Mouse (Mus musculus): ENCODE measurements around the gene Plekha7.
A peak's percentile ranks its signal among the peaks of the same experiment; 100 is the strongest.

Gene Plekha7

GRCm38 (mm10) chr7:116247377-116247729, 60.8 kb downstream of the Plekha7 start:
- DNase-seq: peak; percentile 61 to 68

DNA sequence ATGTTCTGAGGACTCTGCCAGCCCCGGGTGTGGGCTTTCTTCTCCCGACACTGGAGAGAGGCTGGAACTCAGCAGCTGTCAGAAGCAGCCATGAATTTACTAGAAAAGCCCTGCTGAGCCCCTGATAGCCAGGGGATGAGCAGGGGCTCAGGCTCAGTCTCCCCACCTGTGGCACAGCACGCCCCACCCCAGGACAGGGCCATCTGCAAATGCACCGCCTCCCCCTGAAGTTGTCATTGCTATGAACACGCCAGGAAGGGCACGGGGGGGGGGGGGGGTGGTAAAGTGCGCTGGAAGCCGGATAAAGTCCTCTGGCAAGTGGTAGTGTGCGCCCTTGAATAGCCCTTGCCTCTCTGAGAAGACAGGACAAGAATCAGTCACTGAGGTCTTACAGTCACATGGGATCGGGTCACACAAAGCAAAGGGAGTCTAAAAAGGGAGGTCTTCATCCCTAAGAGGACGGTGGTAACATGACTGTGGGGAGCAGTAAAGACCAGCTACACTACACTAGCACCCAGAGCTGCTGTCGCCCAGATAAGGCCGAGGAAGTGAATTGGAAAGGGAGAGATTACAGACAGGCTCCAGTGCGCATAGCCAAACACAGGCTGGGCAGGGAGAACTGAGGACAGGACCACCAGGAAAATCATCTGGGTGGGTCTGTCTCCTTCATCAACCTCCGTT, 61.3 kb downstream of the Plekha7 start:
- DNase-seq: no peak

DNA sequence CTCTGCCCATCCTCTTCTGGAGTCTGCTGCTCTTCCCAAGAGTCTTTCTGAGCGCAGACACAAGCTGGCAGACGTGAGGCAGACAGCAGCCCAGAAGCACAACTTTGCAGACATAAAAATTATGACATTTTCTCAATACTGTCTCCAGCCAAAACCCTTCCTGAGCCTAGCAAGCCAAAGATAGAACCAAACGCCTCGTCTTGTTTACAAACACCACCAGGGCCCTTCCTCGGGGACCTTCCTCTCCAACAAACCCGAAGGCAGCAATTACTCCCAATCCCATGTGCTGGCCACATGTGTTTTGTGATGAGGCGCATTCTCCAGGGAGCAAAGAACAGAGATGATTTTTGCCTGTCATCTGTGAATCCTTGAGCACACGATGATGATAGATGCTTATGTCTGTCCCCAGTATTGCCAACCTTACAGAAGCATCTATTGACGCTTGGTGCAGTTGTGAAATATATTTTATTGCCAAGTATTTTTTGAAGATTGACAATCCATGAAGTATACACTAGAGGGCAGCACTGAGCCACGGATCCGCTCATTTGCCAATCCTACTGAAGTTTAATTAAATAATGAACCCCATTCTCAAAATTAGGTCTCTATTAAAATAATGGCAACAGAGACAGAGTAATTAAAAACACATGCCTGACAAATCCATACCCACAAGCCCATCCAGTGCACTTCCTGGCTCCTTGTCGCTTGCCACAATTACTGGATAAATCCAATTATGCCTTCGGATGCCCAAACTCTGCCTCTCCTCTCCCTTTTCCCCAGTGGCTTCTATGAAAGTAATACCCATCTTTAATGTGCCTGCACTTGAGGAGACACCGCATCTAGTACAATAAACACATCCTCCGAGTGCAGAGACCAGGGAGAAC, 62.1 kb downstream of the Plekha7 start:
- DNase-seq: peak in 1 of 2 experiments; percentile 31

DNA sequence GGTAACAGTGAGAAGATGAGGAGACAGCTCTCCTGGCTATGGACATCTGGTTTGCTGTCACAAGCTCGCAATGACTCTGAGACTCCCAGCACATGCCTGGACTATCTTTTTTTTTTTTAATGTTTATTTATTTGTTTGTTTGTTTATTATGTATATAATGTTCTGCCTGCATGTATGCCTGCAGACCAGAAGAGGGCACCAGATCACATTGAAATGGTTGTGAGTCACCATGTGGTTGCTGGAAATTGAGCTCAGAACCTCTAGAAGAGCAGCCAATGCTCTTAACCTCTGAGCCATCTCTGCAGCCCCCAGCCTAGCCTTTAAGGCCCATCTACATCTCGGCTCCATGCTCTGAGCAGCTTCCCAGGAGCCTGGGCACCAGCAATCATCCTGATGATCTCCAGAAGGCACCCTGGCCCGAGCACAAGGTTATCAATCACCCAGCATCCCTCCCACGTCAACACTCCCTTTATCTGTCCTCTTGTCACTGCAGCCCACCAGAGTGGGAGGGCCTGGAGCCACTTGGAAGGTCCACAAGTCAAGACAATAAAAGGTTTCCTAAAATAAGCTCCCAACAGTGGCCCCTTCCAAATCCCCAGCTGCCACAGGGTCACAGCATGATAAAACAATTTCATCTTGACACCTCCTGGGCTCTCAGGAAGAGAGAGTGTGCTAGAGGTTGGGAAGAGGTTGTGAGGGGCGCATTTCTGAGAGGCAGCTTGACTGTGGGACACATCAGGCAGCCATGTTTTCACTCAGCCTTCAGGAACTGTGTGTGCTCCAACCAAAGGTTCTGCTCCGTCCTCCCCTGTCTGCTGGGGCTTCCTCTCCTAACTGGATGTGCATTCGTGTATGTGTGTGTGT, 63.6 kb downstream of the Plekha7 start:
- peak in 1 of 2 experiments; percentile 26 for DNase-seq

DNA sequence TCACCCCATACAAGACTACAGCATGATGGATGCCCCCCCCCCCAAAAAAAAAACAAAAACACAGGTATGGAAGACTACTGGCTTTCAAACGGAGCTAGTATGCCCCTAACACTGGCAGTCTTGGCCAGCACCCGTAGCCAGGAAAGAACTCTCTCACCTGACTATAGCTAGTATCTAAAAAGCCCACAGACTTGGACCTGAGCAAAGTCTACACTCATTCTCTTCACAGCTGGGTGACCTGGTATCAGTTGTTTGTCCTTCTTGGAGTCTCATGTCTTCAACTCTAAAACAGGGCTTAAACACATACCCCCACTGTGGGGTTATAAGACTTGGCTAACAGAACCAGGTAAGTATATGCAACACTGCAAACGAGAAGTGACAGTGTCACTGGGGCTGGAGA, 65.4 kb downstream of the Plekha7 start:
- no peak for DNase-seq

- DNase-seq: no peak
Measured at GRCm38 (mm10) chr7:116241601-116242000, 66.6 kb downstream of the Plekha7 start.

DNA sequence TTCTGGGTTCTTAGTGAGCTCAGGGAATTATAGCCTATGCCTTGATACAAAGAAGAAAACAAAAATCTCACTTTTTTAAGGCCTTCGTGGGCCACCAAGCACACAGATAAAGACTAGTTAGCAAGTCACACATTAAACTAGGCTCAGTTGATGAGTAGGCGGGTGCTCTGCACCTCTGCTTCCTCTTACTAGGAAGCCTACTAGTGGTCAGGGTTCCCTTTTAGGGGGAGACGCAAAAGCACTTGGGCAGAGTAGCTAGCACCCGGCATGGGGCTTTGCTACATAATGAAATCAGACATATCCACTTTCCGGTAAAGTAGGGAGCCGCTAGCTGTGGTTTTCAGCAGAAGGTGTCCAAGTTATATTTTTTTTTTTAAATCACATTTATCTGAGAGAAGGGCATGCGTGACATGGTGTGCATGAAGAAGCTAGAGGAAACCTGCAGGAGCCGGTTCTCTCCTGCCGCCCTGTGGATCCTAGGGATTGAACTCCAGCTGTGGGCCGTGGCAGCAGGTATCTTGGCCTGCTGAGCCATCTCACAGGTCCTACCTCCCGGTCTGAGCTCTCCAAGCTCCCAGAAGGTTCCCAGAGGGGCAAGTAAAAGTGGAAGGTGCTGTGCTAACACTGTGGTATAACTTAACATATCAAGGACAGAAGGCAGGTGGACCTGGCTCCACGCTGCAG, 67.2 kb downstream of the Plekha7 start:
- DNase-seq: no peak

DNA sequence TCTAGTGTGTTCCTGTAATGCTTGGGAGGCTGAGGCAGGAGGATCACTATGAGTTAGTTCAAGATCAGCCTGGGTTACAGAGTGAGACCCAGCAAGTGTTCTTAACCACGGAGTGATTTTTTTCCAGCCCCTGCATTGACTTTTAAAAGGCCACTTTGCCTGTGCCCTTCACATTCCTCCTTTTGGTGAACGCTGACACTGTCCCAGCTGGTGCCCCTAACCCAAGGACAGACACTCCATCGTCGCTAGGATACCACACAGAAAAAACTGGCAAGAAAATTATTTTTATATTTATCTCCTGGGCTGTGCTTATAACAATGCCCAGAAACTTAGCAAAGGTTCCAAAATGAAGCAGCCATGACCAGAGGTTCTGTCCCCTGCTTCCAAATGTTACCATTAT, 67.8 kb downstream of the Plekha7 start:
- no peak for DNase-seq

GRCm38 (mm10) chr7:116238320-116238719, 69.9 kb downstream of the Plekha7 start:
- DNase-seq: no peak

- peak; percentile 73 to 83 for DNase-seq
Measured at GRCm38 (mm10) chr7:116237157-116237981, 70.8 kb downstream of the Plekha7 start.

- no peak for DNase-seq
Measured at GRCm38 (mm10) chr7:116236608-116237007, 71.6 kb downstream of the Plekha7 start.

DNA sequence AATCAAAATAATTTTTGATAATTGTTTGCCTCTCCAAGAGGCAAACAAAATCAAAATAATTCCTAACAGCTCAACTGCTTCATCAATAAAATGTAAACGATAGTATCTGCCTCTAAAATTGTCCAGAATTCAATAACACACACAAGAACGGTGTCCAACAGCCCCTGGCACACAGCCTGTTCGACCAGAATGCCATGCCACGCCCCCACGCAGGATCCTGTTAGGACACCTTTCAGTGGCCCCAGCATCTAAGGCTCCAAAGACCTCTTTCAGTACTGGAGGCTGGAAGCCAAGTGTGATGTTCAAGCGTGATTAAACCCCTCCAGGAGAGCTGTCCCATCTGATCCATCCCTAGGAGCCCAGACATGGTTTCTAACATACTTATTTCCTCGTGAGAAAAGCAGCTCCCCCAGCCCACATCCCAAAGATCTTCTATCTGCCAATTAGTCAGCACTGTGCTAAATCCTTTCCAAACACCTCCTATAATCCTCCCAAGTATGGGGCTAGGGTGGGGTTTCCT, 73.8 kb downstream of the Plekha7 start:
- no peak for DNase-seq

- DNase-seq: no peak
Measured at GRCm38 (mm10) chr7:116230811-116231609, 77.2 kb downstream of the Plekha7 start.

DNA sequence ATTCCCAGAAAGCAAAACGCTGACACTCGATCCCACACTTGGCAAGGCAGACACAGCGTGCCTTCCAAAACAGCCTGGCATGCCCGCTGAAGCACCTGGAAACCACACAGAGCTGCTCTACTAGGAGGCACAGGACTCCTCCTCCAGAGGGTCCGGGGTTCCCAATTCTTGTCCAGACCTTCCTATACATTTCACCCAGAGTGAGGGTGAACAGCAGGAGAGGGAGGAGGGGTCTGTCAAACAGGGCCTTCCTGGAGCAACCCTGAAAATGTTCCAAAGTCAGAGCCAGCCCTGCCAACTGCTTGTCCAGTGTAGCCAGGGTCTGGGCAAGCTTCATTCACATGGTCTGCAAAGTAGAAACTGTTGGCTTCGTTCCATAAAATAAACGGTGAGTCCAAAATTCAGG, 81.3 kb downstream of the Plekha7 start:
- no peak for DNase-seq

DNA sequence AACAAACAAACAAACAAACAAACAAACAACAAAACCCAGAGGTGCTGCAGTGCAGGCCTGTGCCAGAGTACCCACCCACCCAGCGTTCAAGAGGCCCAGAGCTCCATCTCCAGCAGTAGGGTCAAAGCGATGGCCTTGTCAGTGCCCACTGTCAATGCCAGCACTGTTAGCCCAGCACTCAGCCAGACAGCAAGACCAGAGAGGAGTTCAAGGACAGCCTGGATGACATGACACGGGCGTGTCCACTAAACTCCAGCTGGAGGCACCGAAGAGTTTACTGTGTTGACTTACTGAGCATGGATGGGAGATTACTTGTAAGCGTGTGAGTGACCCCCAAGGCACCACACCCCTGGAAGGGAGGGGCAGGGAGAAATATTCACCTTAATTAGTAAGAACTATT, 81.9 kb downstream of the Plekha7 start:
- DNase-seq: no peak

GRCm38 (mm10) chr7:116224543-116224942, 83.6 kb downstream of the Plekha7 start:
- no peak for DNase-seq

- no peak for DNase-seq
Measured at GRCm38 (mm10) chr7:116223010-116223783, 85.0 kb downstream of the Plekha7 start.

- peak in 1 of 2 experiments; percentile 23 for DNase-seq
Measured at GRCm38 (mm10) chr7:116222288-116223009, 85.7 kb downstream of the Plekha7 start.

DNA sequence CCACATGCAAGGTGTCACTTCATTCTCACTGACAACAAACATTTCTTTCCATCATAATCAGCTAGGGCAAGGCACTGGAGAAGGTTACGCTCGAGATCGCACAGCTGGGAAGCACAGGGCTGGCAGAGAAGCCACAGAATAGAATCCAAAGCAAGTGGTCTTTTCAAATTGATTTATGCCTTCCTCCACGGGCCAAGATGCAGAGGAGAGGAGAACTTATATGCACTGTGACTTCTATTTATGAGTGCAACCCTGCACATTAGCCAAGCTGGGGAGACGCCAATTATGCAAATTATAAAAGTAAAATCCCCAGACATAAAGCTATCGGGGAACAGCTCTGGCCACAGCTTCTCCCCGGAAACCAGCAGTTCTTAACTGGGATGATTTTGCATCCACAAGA, 86.3 kb downstream of the Plekha7 start:
- peak; percentile 43 to 51 for DNase-seq
